Mouse (Mus musculus): ENCODE results near the gene Elof1. TPM values are rescaled to one million over a fixed set of nuclear protein-coding genes. Genes with fewer than 3 reads are reported as not detected.

The Elof1 gene
- polyA plus RNA-seq, 1 experiment from 2014 or later = 177 TPM

Small RNAs within 50 kb of the gene (microRNA-seq; reads per million reads assigned to microRNA genes)
- gene Mir7084 = not detected

Other genes starting within 250 kb of the Elof1 start
- 15.5 and 16.3 TPM in 2 replicates for gene Rab3d, start 199.0 kb downstream of the Elof1 start, polyA plus RNA-seq (2016; fragmentation: Nextera tagmentation; extraction: Ambion mirVana)
- gene Ccdc159, start 189.7 kb downstream of the Elof1 start, polyA plus RNA-seq (2016; fragmentation: Nextera tagmentation; extraction: Ambion mirVana) = 8.8 and 9.2 TPM in 2 replicates
- 37.0 and 37.5 TPM in 2 replicates for gene Tmem205, start 189.6 kb downstream of the Elof1 start, polyA plus RNA-seq (2016; fragmentation: Nextera tagmentation; extraction: Ambion mirVana)
- gene Plppr2, start 180.1 kb downstream of the Elof1 start, polyA plus RNA-seq (2016; fragmentation: Nextera tagmentation; extraction: Ambion mirVana) = 48.3 and 54.9 TPM in 2 replicates
- gene Swsap1, start 161.4 kb downstream of the Elof1 start, polyA plus RNA-seq (2016; fragmentation: Nextera tagmentation; extraction: Ambion mirVana) = 7.2 and 9.5 TPM in 2 replicates
- gene Epor, start 153.7 kb downstream of the Elof1 start, polyA plus RNA-seq (2016; fragmentation: Nextera tagmentation; extraction: Ambion mirVana) = 4.3 TPM in 2 replicates
- gene Rgl3, start 127.7 kb downstream of the Elof1 start, polyA plus RNA-seq (2016; fragmentation: Nextera tagmentation; extraction: Ambion mirVana) = 1.9 TPM in 2 replicates
- 4.1 and 4.7 TPM in 2 replicates for gene Ccdc151, start 114.5 kb downstream of the Elof1 start, polyA plus RNA-seq (2016; fragmentation: Nextera tagmentation; extraction: Ambion mirVana)
- 106 and 108 TPM in 2 replicates for gene Prkcsh, start 114.4 kb downstream of the Elof1 start, polyA plus RNA-seq (2016; fragmentation: Nextera tagmentation; extraction: Ambion mirVana)
- gene Elavl3, start 65.1 kb downstream of the Elof1 start, polyA plus RNA-seq (2016; fragmentation: Nextera tagmentation; extraction: Ambion mirVana) = 62.6 and 62.9 TPM in 2 replicates
- gene Gm49318, start 45.9 kb downstream of the Elof1 start, polyA plus RNA-seq (2016; fragmentation: Nextera tagmentation; extraction: Ambion mirVana) = not detected in 2 replicates
- 16.4 and 20.4 TPM in 2 replicates for gene Zfp653, start 45.8 kb downstream of the Elof1 start, polyA plus RNA-seq (2016; fragmentation: Nextera tagmentation; extraction: Ambion mirVana)
- gene Ecsit, start 31.7 kb downstream of the Elof1 start, polyA plus RNA-seq (2016; fragmentation: Nextera tagmentation; extraction: Ambion mirVana) = 37.1 and 40.0 TPM in 2 replicates
- gene Cnn1, start 18.0 kb downstream of the Elof1 start, polyA plus RNA-seq (2016; fragmentation: Nextera tagmentation; extraction: Ambion mirVana) = 1.9 and 3.1 TPM in 2 replicates
- gene Acp5, start 18.5 kb upstream of the Elof1 start, polyA plus RNA-seq (2016; fragmentation: Nextera tagmentation; extraction: Ambion mirVana) = 8.3 and 9.8 TPM in 2 replicates
- 58.8 and 65.6 TPM in 2 replicates for gene Pigyl, start 39.7 kb upstream of the Elof1 start, polyA plus RNA-seq (2016; fragmentation: Nextera tagmentation; extraction: Ambion mirVana)
- gene Zfp872, start 70.9 kb upstream of the Elof1 start, polyA plus RNA-seq (2016; fragmentation: Nextera tagmentation; extraction: Ambion mirVana) = 0.26 TPM in 1 of 2 replicates, not detected in the other
- 10.5 and 11.5 TPM in 2 replicates for gene Zfp809, start 108.5 kb upstream of the Elof1 start, polyA plus RNA-seq (2016; fragmentation: Nextera tagmentation; extraction: Ambion mirVana)
- 6.5 and 6.9 TPM in 2 replicates for gene Zfp599, start 142.7 kb upstream of the Elof1 start, polyA plus RNA-seq (2016; fragmentation: Nextera tagmentation; extraction: Ambion mirVana)
- gene Zfp810, start 190.5 kb upstream of the Elof1 start, polyA plus RNA-seq (2016; fragmentation: Nextera tagmentation; extraction: Ambion mirVana) = 39.0 and 40.3 TPM in 2 replicates